Mouse (Mus musculus): Measurements from ENCODE around the gene Cpne4.

DNA sequence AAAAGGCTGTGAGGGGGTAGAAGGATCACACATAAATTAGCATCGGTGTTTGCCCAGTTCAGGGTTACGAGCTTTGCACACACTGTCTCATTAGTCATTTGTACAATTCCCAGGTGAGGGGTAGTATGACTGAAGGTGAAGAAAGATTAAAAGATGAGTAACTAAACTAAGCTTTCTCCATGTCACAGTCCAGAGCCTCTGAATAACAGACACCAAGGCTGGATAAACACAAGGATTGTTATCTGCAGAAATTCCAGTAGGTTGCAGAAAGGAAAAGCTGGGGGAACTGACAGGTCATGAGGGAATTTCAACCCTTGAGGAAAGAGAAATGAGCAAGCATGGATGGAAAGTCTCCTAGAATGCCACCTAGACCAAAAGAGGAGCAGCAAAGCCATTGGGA, 354.7 kb downstream of the Cpne4 start:
- no peak for TF ChIP-seq CTCF (IDR thresholded peaks at IDR 0.05; ENCODE audit: low read depth, low read length)
- TF ChIP-seq POLR2A (IDR thresholded peaks at IDR 0.05; ENCODE audit: extremely low read depth, insufficient read depth, low read length), result no peak
